In genomic region chr19:50683277-50683676, GRCm38 (mm10) we compare ENCODE assay signal across 27 mouse cellular contexts. TPM values are rescaled to one million over a fixed set of nuclear protein-coding genes. Genes with fewer than 3 reads are reported as not detected.
"Had no signal": no experiment of that assay in that cellular context is flagged by ENCODE, and none has a peak within 500 bp of the region (broad histone marks: within the 10 kb centered on the region; RNA-seq: fewer than 3 reads in every experiment).

No protein-coding gene starts in this region.

- DNase-seq: gastrocnemius, postnatal 14 days; gastrocnemius, postnatal 36 days; heart, adult 11 months; heart, adult 2 months; heart, postnatal 14 days; heart, postnatal 36 days; kidney, adult 11 months; kidney, adult 2 months; kidney, adult 9 months; kidney, postnatal 14 days; kidney, postnatal 36 days; layer of hippocampus, postnatal 36 days had no signal

- H3K4me1 ChIP-seq: hindbrain, embryonic 12.5 days; liver, embryonic 12.5 days had no signal

- H3K9me3 ChIP-seq: heart, embryonic 13.5 days; heart, embryonic 15.5 days; hindbrain, embryonic 12.5 days; kidney, embryonic 15.5 days; limb, embryonic 13.5 days; limb, embryonic 15.5 days; liver, embryonic 12.5 days had no signal

- H3K4me3 ChIP-seq: heart, adult 2 months; heart, embryonic 13.5 days; heart, embryonic 15.5 days; hindbrain, embryonic 12.5 days; kidney, embryonic 15.5 days; limb, embryonic 13.5 days; limb, embryonic 15.5 days; liver, embryonic 12.5 days had no signal

- H3K9ac ChIP-seq: heart, embryonic 13.5 days; heart, embryonic 15.5 days; hindbrain, embryonic 12.5 days; hindbrain, embryonic 14.5 days; kidney, embryonic 15.5 days; limb, embryonic 13.5 days; limb, embryonic 15.5 days; liver, embryonic 12.5 days had no signal

- H3K27ac ChIP-seq: heart, adult 2 months; heart, embryonic 13.5 days; heart, embryonic 15.5 days; hindbrain, embryonic 12.5 days; hindbrain, embryonic 14.5 days; kidney, embryonic 15.5 days; kidney, postnatal 0 days; limb, embryonic 13.5 days; limb, embryonic 15.5 days; liver, embryonic 12.5 days had no signal

- H3K27me3 ChIP-seq: hindbrain, embryonic 12.5 days had no signal

- ATAC-seq: forebrain, embryonic 16.5 days; hindbrain, embryonic 16.5 days; intestine, embryonic 16.5 days; liver, embryonic 12.5 days had no signal

- H3K4me2 ChIP-seq: heart, embryonic 11.5 days; heart, embryonic 13.5 days; heart, embryonic 15.5 days; hindbrain, embryonic 12.5 days; hindbrain, embryonic 14.5 days; kidney, embryonic 15.5 days; limb, embryonic 13.5 days; limb, embryonic 15.5 days; liver, embryonic 12.5 days had no signal

- H3K36me3 ChIP-seq: heart, embryonic 13.5 days; heart, embryonic 15.5 days; hindbrain, embryonic 12.5 days; kidney, embryonic 15.5 days; limb, embryonic 13.5 days; limb, embryonic 15.5 days; liver, embryonic 12.5 days had no signal

RNA-seq across cellular contexts. Expression of gene Sorcs1, which starts 4.8 kb away (rescaled TPM):
- total RNA-seq: hematopoietic stem cell, adult 5-6 weeks; liver, adult 2 months had no signal
- polyA plus RNA-seq: liver, adult 2 months had no signal
